Mouse (Mus musculus) CD4-positive, CD25-positive, alpha-beta regulatory T cell, adult 2 months (primary cell): Measurements from ENCODE around the gene Cttnbp2nl.

Experiments used
- DNase-seq: peaks from one replicate; pipeline ENCODE4 v3.0.0-alpha.2; 2012; ENCODE audit warnings: low read depth, low spot score

Cttnbp2nl gene

GRCm38 (mm10) chr3:105014908-105015307 lies 38.0 kb downstream of the Cttnbp2nl start:
- DNase-seq = no peak

DNA sequence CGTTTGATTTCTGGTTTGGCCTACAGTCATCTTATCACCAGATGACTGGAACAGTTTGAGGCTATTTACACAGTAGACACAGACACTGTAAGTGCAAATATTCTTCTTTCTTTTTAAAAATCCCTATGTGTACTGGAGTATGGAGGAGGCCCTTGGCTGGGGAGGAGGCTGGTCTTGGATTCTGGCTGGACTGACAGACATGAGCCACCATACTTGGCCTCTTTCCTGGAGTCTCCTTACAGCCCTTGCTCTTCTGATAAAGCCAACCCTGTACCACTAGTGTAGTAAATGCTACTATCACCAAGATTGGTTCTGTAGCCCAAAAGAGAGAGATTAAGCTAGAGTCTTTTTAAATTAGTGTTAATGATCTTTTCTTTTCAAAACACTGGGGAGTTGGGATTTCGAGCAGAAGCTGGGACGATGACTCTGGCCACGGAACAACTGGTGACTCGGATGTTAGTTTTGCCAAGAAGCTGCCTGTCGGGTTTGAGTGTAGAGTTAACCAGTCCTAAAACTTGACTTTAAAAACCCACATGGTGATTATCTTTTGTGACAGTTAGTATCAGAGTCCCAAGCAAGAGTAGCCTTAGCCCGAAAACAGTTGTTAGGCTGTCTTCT lies 40.1 kb downstream of the Cttnbp2nl start:
- no peak for DNase-seq

DNA sequence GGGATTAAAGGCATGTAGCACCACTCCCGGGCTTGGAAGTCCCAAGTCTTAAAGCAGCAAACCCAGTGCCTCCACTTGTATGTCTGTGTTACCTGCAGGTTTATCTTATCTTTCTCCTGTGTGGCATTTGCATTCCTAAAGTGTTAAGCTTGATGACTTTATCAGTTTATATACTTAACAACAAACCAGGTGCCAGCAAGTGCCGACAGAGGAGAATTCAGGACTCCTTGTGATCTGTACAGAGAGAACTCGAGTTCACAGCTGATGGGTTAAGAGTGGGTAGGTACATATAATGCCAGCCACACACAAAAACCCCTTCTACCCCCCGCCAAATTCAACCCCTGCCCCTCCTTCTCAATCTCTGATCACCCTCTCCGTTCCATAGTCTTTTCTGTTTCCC lies 41.1 kb downstream of the Cttnbp2nl start:
- no peak for DNase-seq

- no peak for DNase-seq
These were observed 42.1 kb downstream of the Cttnbp2nl start for GRCm38 (mm10) chr3:105010681-105011339.

GRCm38 (mm10) chr3:105008070-105008469 lies 44.9 kb downstream of the Cttnbp2nl start:
- no peak for DNase-seq

- DNase-seq = no peak
These were observed 46.8 kb downstream of the Cttnbp2nl start for GRCm38 (mm10) chr3:105006101-105006500.

DNA sequence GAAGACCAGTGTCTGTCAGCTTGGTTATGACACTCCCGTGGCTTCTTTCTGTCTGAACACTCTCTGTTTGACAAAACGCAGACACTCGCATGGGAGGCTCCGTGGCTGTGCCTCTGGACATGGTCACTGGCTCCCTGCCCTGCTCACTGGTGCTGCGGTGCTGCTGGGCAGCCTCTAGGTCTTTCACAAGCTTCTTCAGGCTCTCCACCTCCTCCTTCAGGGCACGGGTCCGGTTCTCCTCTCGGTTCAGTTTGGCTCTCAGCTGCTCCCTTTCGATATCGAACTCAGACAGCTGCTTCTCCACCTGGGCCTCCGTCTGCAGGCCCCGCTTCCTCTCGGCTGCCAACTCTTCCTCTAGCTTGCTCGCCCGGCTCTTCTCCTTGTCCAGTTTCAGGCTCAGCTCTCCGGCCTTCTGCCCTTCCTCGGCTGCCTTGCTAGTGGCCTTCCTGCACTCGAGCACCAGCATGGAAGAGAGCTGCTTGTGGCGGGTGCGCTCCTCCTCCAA lies 47.3 kb downstream of the Cttnbp2nl start:
- no peak for DNase-seq

- DNase-seq = no peak
These were observed 47.9 kb downstream of the Cttnbp2nl start for GRCm38 (mm10) chr3:105005011-105005410.

GRCm38 (mm10) chr3:105003960-105004463 lies 48.9 kb downstream of the Cttnbp2nl start:
- DNase-seq = no peak

- no peak for DNase-seq
These were observed 51.6 kb downstream of the Cttnbp2nl start for GRCm38 (mm10) chr3:105001374-105001773.

- DNase-seq = no peak
These were observed 52.4 kb downstream of the Cttnbp2nl start for GRCm38 (mm10) chr3:105000561-105000960.

DNA sequence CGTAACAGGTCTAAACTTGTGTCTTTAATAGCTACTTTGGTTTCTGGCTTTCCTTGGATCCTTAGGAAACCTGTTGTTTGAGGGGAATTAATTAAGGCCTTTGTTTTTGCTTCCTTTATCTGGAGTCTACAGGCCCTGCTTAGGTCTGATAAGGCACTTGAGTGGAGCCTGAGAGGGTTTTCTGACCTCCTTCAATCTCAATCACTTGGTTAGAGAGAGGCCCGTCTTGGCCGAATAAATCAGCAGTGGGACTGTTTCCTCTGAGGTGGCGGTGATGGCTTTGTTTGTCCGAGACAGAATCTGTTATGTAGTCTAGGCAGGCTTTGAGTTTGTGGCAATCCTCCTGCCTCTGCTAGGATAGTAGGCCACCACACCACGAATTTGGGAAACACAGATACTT lies 55.4 kb downstream of the Cttnbp2nl start:
- DNase-seq = no peak

DNA sequence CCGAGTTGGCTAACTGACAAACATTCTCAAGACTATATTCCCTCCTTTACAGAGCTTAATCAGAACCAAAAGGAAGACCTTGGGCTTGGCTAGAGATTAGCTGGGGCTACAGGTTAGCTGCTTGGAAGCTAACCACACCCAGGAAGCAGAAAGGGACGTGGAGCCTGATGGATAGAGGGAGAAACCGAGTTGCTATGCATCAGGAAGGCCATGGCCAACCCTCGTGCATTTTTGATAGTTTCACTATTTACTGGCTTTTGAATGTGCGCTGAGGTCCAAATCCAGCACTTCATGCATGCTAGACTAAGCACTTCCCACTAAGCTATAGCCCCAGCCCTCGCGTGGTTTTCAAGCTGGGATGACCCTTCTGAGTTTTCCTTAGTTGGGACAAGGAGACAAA lies 57.2 kb downstream of the Cttnbp2nl start:
- no peak for DNase-seq

- no peak for DNase-seq
These were observed 58.5 kb downstream of the Cttnbp2nl start for GRCm38 (mm10) chr3:104994415-104994841.

GRCm38 (mm10) chr3:104993800-104994199 lies 59.1 kb downstream of the Cttnbp2nl start:
- DNase-seq = no peak

DNA sequence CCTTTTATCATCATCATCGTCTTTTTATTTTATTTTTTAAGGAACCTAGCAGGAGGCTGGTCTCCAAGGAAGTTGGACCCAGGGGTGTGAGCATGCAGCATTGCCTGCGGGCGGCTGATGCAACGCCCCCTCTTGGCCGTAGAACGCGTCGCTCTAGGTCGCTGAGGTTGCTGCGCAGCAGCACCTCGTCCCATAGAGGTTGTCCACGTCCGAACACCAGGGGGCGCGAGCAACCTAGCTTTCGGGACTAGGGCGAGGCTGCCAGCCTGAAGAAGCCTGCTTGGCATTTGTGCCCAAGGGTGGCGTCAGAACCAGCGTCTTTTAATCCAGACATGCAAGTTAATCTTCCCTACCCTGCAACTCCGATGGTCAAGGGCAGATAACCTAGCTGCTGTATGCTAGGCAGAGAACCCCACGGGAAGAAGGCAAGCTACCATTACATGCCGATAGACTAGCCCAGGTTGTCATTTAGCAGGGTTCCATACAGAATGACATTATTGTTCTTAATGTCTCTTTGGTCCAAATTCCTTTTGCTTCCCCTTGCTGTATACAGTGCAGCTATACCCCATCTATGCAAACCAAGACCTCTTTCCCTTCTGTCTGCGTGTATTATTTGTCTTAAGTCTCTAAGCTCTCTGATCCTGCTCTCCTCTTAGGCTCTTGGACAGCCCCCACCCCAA lies 60.1 kb downstream of the Cttnbp2nl start:
- DNase-seq = peak; percentile 91

- no peak for DNase-seq
These were observed 61.2 kb downstream of the Cttnbp2nl start for GRCm38 (mm10) chr3:104991703-104992102.

DNA sequence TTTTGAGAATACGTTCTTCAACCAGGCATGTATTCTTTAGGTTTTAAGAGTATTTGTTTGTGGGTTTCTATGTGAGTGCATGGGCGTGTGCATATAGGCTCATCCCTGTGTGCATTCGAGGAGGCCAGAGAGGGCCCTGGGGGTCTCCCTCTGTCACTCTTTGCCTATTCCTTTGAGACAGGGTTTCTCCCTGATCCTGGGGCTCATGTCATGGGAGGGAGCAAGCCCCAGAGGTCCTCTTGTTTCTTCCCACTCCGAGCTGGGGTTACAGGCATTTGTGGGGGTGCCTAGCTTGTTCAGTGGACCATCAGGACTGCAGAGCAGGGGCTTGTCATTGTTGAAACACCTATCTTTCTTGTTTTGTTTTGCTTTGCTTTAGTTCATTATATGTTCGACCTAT lies 65.1 kb downstream of the Cttnbp2nl start:
- no peak for DNase-seq

DNA sequence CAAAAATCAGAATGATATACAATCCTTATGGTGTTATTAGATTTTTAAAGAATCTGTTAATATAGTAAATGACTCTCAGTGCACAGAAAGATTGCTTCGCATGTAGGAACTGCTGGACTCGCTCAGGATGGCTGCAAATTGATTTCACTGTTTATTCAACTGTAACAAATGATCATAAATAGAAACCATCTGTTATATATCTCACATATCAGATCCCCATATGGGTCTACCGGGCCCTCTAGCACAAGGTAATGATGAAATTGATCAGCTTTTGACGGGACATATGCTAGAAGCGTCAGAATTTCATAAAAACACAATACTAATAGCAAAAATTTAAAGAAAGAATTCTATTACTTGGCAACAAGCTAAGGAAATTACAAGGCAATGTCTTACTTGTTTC lies 73.2 kb downstream of the Cttnbp2nl start:
- DNase-seq = no peak

GRCm38 (mm10) chr3:104967548-104968300 lies 85.2 kb downstream of the Cttnbp2nl start:
- peak; percentile 78 for DNase-seq

DNA sequence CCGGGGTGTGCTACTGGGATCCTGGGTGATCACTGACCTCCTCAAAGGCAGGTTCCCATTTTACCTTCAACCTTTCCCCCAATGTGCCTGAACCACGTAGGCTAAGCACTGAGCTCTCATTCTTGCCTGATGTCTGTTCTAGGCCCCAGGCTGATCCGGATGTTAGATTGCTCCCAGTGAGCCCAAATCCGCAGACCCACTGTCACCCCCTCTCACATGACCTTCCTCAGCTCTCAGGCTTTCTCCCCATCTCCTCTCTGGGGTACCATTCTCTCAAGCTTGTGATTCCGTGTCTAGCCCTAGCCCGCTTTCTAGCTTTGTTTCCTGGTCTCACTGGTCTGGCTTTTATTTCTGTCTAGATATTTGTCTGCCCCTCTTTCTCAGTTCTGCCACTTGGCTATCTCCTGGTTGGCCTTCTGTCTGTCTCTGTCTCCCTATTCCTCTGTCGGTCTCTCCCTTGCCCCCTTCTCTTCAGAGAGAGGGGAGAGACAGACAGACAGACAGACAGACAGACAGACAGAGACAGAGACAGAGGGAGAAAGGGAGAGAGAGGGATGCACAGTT lies 86.9 kb downstream of the Cttnbp2nl start:
- DNase-seq = no peak
